Mouse (Mus musculus) thymus, adult 2 months (tissue): ENCODE data around the gene Zzef1.

Experiments
- CTCF ChIP-seq: fragments of 200-500 bp; IDR thresholded peaks from 2 replicates; pipeline ENCODE4 v1.5.1; 2012; ENCODE audit warnings: mild to moderate bottlenecking, control low read depth, low read length, moderate library complexity, borderline replicate concordance; ENCODE audit not compliant: control insufficient read depth, poor library complexity, insufficient read depth; ENCODE audit errors: extremely low read depth
- POLR2A ChIP-seq: fragments of 200-500 bp; IDR thresholded peaks from 2 replicates; pipeline ENCODE4 v1.6.1; 2012; ENCODE audit warnings: mild to moderate bottlenecking, low read length, control low read depth, moderate library complexity; ENCODE audit not compliant: control insufficient read depth, poor library complexity, insufficient read depth; ENCODE audit errors: extremely low read depth

GRCm38 (mm10) chr11:72770324-72770723, 25.7 kb upstream of the Zzef1 start:
- TF ChIP-seq CTCF: no peak
- no peak for TF ChIP-seq POLR2A
